Mouse (Mus musculus): ENCODE measurements around the gene Socs7. TPM values are rescaled to one million over a fixed set of nuclear protein-coding genes. Genes with fewer than 3 reads are reported as not detected.

Gene Socs7
- polyA plus RNA-seq, 1 experiment from 2014 or later = 2.2 TPM

- H3K4me3 ChIP-seq (ENCODE audit: low read depth, low read length) = no peak overlapping the region
- no peak overlapping the region for H3K27ac ChIP-seq (ENCODE audit: low read depth, low read length)
- no peak for ATAC-seq (replicated peaks; ENCODE audit: low FRiP score)
- H3K9me3 ChIP-seq (ENCODE audit: control insufficient read depth, low read length) = no peaks in the 10 kb centered on the region
- 75% methylated on average over 3 of the region's 3 CpGs for WGBS
- peaks cover 30% of the 10 kb centered on the region for H3K4me1 ChIP-seq (replicated peaks; ENCODE audit: control insufficient read depth, insufficient read depth, low read length)
- no peak overlapping the region for H3K4me2 ChIP-seq
- H3K27me3 ChIP-seq (replicated peaks; ENCODE audit: control insufficient read depth, insufficient read depth, low read length) = peaks cover 11% of the 10 kb centered on the region
- no peak for DNase-seq (ENCODE audit: low spot score)
- no peaks in the 10 kb centered on the region for H3K36me3 ChIP-seq (ENCODE audit: control insufficient read depth, insufficient read depth, low read length)
- no peak overlapping the region for H3K9ac ChIP-seq (ENCODE audit: low read depth, low read length)
Measured at GRCm38 (mm10) chr11:97401686-97402435, 39.5 kb downstream of the Socs7 start.

- DNase-seq (ENCODE audit: low spot score) (no peak), ATAC-seq (replicated peaks; ENCODE audit: low FRiP score) (no peak)
- no peak overlapping the region for H3K4me2 ChIP-seq
- WGBS = 36% methylated on average over 2 of the region's 2 CpGs
- H3K9me3 ChIP-seq (ENCODE audit: control insufficient read depth, low read length) = no peaks in the 10 kb centered on the region
- no peak overlapping the region for H3K9ac ChIP-seq (ENCODE audit: low read depth, low read length)
- H3K27ac ChIP-seq (ENCODE audit: low read depth, low read length) = no peak overlapping the region
- peaks cover 11% of the 10 kb centered on the region for H3K27me3 ChIP-seq (replicated peaks; ENCODE audit: control insufficient read depth, insufficient read depth, low read length)
- peaks cover 31% of the 10 kb centered on the region for H3K4me1 ChIP-seq (replicated peaks; ENCODE audit: control insufficient read depth, insufficient read depth, low read length)
- H3K36me3 ChIP-seq (ENCODE audit: control insufficient read depth, insufficient read depth, low read length) = no peaks in the 10 kb centered on the region
- H3K4me3 ChIP-seq (ENCODE audit: low read depth, low read length) = no peak overlapping the region
Measured at GRCm38 (mm10) chr11:97402746-97403145, 40.4 kb downstream of the Socs7 start.

- 48% methylated on average over 8 of the region's 8 CpGs for WGBS
- Histone ChIP-seq H3K27me3 (replicated peaks; ENCODE audit: control insufficient read depth, insufficient read depth, low read length) (peaks cover 11% of the 10 kb centered on the region), H3K4me2 (peak overlapping the region; percentile 97), H3K36me3 (ENCODE audit: control insufficient read depth, insufficient read depth, low read length) (no peaks in the 10 kb centered on the region), H3K4me3 (ENCODE audit: low read depth, low read length) (peak overlapping the region; percentile 64), H3K4me1 (replicated peaks; ENCODE audit: control insufficient read depth, insufficient read depth, low read length) (peaks cover 34% of the 10 kb centered on the region), H3K27ac (ENCODE audit: low read depth, low read length) (no peak overlapping the region), H3K9ac (ENCODE audit: low read depth, low read length) (no peak overlapping the region), H3K9me3 (ENCODE audit: control insufficient read depth, low read length) (no peaks in the 10 kb centered on the region)
- ATAC-seq (replicated peaks; ENCODE audit: low FRiP score) (no peak), DNase-seq (ENCODE audit: low spot score) (no peak)
Measured at GRCm38 (mm10) chr11:97403614-97404183, 41.3 kb downstream of the Socs7 start.

- DNase-seq (ENCODE audit: low spot score) (peak; percentile 68), ATAC-seq (replicated peaks; ENCODE audit: low FRiP score) (peak; percentile 58)
- Histone ChIP-seq H3K4me1 (replicated peaks; ENCODE audit: control insufficient read depth, insufficient read depth, low read length) (peaks cover 34% of the 10 kb centered on the region), H3K4me2 (peak overlapping the region; percentile 97), H3K36me3 (ENCODE audit: control insufficient read depth, insufficient read depth, low read length) (no peaks in the 10 kb centered on the region), H3K9me3 (ENCODE audit: control insufficient read depth, low read length) (no peaks in the 10 kb centered on the region), H3K4me3 (ENCODE audit: low read depth, low read length) (peak overlapping the region; percentile 64), H3K27me3 (replicated peaks; ENCODE audit: control insufficient read depth, insufficient read depth, low read length) (peaks cover 11% of the 10 kb centered on the region), H3K9ac (ENCODE audit: low read depth, low read length) (peak overlapping the region; percentile 51), H3K27ac (ENCODE audit: low read depth, low read length) (no peak overlapping the region)
- whole genome bisulfite sequencing = under 1% methylated on average over 56 of the region's 61 CpGs
Measured at GRCm38 (mm10) chr11:97404184-97404760, 41.9 kb downstream of the Socs7 start.

GRCm38 (mm10) chr11:97404761-97405190, 42.4 kb downstream of the Socs7 start:
- no peaks in the 10 kb centered on the region for H3K9me3 ChIP-seq (ENCODE audit: control insufficient read depth, low read length)
- no peak for DNase-seq (ENCODE audit: low spot score)
- 2% methylated on average over 11 of the region's 11 CpGs for WGBS
- peak; percentile 9 for ATAC-seq (replicated peaks; ENCODE audit: low FRiP score)
- no peak overlapping the region for H3K27ac ChIP-seq (ENCODE audit: low read depth, low read length)
- H3K36me3 ChIP-seq (ENCODE audit: control insufficient read depth, insufficient read depth, low read length) = no peaks in the 10 kb centered on the region
- peaks cover 34% of the 10 kb centered on the region for H3K4me1 ChIP-seq (replicated peaks; ENCODE audit: control insufficient read depth, insufficient read depth, low read length)
- H3K9ac ChIP-seq (ENCODE audit: low read depth, low read length) = peak overlapping the region; percentile 51
- H3K4me3 ChIP-seq (ENCODE audit: low read depth, low read length) = peak overlapping the region; percentile 64
- peaks cover 11% of the 10 kb centered on the region for H3K27me3 ChIP-seq (replicated peaks; ENCODE audit: control insufficient read depth, insufficient read depth, low read length)
- peak overlapping the region; percentile 97 for H3K4me2 ChIP-seq

- Histone ChIP-seq H3K36me3 (ENCODE audit: control insufficient read depth, insufficient read depth, low read length) (no peaks in the 10 kb centered on the region), H3K27me3 (replicated peaks; ENCODE audit: control insufficient read depth, insufficient read depth, low read length) (peaks cover 9% of the 10 kb centered on the region), H3K9me3 (ENCODE audit: control insufficient read depth, low read length) (no peaks in the 10 kb centered on the region), H3K4me1 (replicated peaks; ENCODE audit: control insufficient read depth, insufficient read depth, low read length) (peaks cover 30% of the 10 kb centered on the region), H3K27ac (ENCODE audit: low read depth, low read length) (no peak overlapping the region), H3K4me3 (ENCODE audit: low read depth, low read length) (no peak overlapping the region), H3K9ac (ENCODE audit: low read depth, low read length) (no peak overlapping the region), H3K4me2 (peak overlapping the region; percentile 97)
- whole genome bisulfite sequencing = 75% methylated on average over 10 of the region's 10 CpGs
- ATAC-seq (replicated peaks; ENCODE audit: low FRiP score) = no peak
- no peak for DNase-seq (ENCODE audit: low spot score)
Measured at GRCm38 (mm10) chr11:97406094-97406951, 44.0 kb downstream of the Socs7 start.

GRCm38 (mm10) chr11:97407456-97407855, 45.1 kb downstream of the Socs7 start:
- Histone ChIP-seq H3K4me3 (ENCODE audit: low read depth, low read length) (no peak overlapping the region), H3K4me1 (replicated peaks; ENCODE audit: control insufficient read depth, insufficient read depth, low read length) (peaks cover 33% of the 10 kb centered on the region), H3K9me3 (ENCODE audit: control insufficient read depth, low read length) (no peaks in the 10 kb centered on the region), H3K36me3 (ENCODE audit: control insufficient read depth, insufficient read depth, low read length) (no peaks in the 10 kb centered on the region), H3K27me3 (replicated peaks; ENCODE audit: control insufficient read depth, insufficient read depth, low read length) (peaks cover 9% of the 10 kb centered on the region), H3K9ac (ENCODE audit: low read depth, low read length) (no peak overlapping the region), H3K4me2 (no peak overlapping the region), H3K27ac (ENCODE audit: low read depth, low read length) (no peak overlapping the region)
- ATAC-seq (replicated peaks; ENCODE audit: low FRiP score) (no peak), DNase-seq (ENCODE audit: low spot score) (no peak)
- WGBS = 73% methylated on average over 3 of the region's 3 CpGs

GRCm38 (mm10) chr11:97408171-97408570, 45.8 kb downstream of the Socs7 start:
- no peak for ATAC-seq (replicated peaks; ENCODE audit: low FRiP score)
- peaks cover 9% of the 10 kb centered on the region for H3K27me3 ChIP-seq (replicated peaks; ENCODE audit: control insufficient read depth, insufficient read depth, low read length)
- DNase-seq (ENCODE audit: low spot score) = peak; percentile 76
- H3K4me3 ChIP-seq (ENCODE audit: low read depth, low read length) = no peak overlapping the region
- no peak overlapping the region for H3K9ac ChIP-seq (ENCODE audit: low read depth, low read length)
- H3K4me1 ChIP-seq (replicated peaks; ENCODE audit: control insufficient read depth, insufficient read depth, low read length) = peaks cover 39% of the 10 kb centered on the region
- H3K27ac ChIP-seq (ENCODE audit: low read depth, low read length) = no peak overlapping the region
- H3K4me2 ChIP-seq = no peak overlapping the region
- 2% methylated on average over 6 of the region's 6 CpGs for WGBS
- no peaks in the 10 kb centered on the region for H3K36me3 ChIP-seq (ENCODE audit: control insufficient read depth, insufficient read depth, low read length)
- H3K9me3 ChIP-seq (ENCODE audit: control insufficient read depth, low read length) = no peaks in the 10 kb centered on the region
